Mouse (Mus musculus) intestine, embryonic 15.5 days (tissue): ENCODE results near the gene Sgms1. TPM values are rescaled to one million over a fixed set of nuclear protein-coding genes. Genes with fewer than 3 reads are reported as not detected.
A peak's percentile ranks its signal among the peaks of the same experiment; 100 is the strongest.

Experiments used
- ATAC-seq: fragments of 200-750 bp; cut with Nextera tagmentation; 2 replicates; pipeline ENCODE4 v1.8.0; 2017; ENCODE audit warnings: moderate TSS enrichment, moderate library complexity
- H3K27ac ChIP-seq: fragments of 300-500 bp; sonication (generic); 2 replicates; pipeline ENCODE4 v1.5.1; 2015; ENCODE audit warnings: mild to moderate bottlenecking, inconsistent platforms
- H3K27me3 ChIP-seq: fragments of 300-500 bp; sonication (generic); replicated peaks from 2 replicates; pipeline ENCODE4 v1.6.1; 2015; ENCODE audit warnings: inconsistent platforms
- H3K36me3 ChIP-seq: fragments of 300-500 bp; sonication (generic); 2 replicates; pipeline ENCODE4 v1.6.1; 2015; ENCODE audit warnings: inconsistent platforms
- H3K4me1 ChIP-seq: fragments of 300-500 bp; sonication (generic); replicated peaks from 2 replicates; pipeline ENCODE4 v1.6.1; 2015; ENCODE audit warnings: inconsistent platforms
- H3K4me2 ChIP-seq: fragments of 300-500 bp; sonication (generic); replicated peaks from 2 replicates; pipeline ENCODE4 v1.6.1; 2015; ENCODE audit warnings: mild to moderate bottlenecking, inconsistent platforms
- H3K4me3 ChIP-seq: fragments of 300-500 bp; sonication (generic); replicated peaks from 2 replicates; pipeline ENCODE4 v1.5.1; 2015; ENCODE audit warnings: inconsistent platforms
- H3K9ac ChIP-seq: fragments of 300-500 bp; sonication (generic); 2 replicates; pipeline ENCODE4 v1.6.1; 2015; ENCODE audit warnings: inconsistent platforms
- H3K9me3 ChIP-seq: fragments of 300-500 bp; sonication (generic); 2 replicates; pipeline ENCODE4 v1.6.1; 2016; ENCODE audit warnings: inconsistent platforms
- WGBS: fragments of 180-500 bp; shearing (Covaris S2); methylation state at CpG from one replicate; pipeline ENCODE4 v1.1.7; 2015; 5-methylcytosine and 5-hydroxymethylcytosine counted together
- polyA plus RNA-seq: library from polyadenylated mRNA; unstranded; fragments of >200 nt; fragmentation: Nextera tagmentation; extraction: Ambion mirVana; gene quantifications from 2 replicates; pipeline ENCODE4 v1.2.1, GENCODE M21; 2015

Gene Sgms1
- polyA plus RNA-seq, 1 experiment from 2014 or later: 35.3 TPM

DNA sequence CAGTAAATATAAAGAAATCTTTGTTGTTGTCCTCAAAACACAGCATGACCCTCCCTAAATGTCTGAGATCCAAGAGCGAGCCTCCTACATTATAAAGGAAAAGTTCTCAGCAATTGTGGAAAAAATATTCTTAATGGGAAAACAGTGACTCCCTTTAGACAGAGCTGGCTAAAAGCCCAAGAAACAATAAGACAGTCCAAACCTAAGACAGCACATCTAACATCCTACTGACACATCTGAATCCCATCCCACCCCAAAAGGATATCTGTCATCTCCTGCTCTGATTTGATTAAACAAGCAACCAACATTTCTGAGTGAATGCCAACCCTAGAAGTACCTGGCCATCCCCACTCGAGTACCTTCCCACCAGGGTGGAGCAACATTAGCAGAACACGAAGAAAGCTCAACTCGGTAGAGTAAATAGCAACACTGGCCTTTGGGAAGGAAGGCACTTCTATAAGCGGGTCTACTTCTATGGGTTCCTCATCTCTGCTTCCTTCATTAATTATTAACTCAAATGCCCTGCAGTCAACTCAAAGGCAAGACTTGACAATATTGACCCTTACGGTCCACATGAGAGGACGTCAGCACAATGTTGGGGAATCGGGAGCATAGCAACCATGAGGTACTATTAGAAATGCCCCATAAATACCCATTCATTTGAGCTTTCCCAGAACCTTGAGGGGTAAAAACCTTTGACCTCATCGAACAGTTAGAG lies 42.7 kb downstream of the Sgms1 start:
- H3K4me3 ChIP-seq: no peak overlapping the region
- H3K9me3 ChIP-seq: no peaks in the 10 kb centered on the region
- peaks cover 46% of the 10 kb centered on the region; the same call in 1 of the 2 replicates for H3K4me1 ChIP-seq

DNA sequence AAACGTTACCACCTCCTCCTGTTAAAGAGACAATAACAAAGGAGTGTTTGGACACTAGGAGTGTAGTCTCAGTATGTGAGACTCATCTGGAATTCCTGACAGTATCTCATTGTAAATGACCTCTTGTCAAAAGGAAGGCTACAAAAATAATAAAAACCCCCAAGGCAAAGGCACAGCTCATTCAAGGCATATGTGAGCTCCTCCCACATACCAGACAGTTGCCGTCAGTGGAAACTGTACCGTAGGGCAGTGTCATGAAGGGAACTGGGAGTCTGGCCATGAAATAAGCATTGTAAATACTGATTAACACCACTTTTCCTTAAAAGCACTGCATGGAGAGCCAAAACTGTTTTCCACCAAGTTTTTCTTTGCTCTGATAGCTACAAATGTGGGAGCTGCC lies 43.3 kb downstream of the Sgms1 start:
- WGBS: 4% methylated on average over 3 of the region's 3 CpGs
- H3K4me3 ChIP-seq: no peak overlapping the region
- no peaks in the 10 kb centered on the region for H3K36me3 ChIP-seq
- H3K27ac ChIP-seq: peak overlapping the region; percentile 71
- no peaks in the 10 kb centered on the region for H3K9me3 ChIP-seq
- ATAC-seq: peak; percentile 80
- H3K4me2 ChIP-seq: peak overlapping the region; percentile 47
- peaks cover 48% of the 10 kb centered on the region; the same call in 1 of the 2 replicates for H3K4me1 ChIP-seq
- H3K9ac ChIP-seq: no peak overlapping the region
- H3K27me3 ChIP-seq: no peaks in the 10 kb centered on the region

More for the DNA sequence above, 42.7 kb downstream of the Sgms1 start:
- peak; percentile 48 for ATAC-seq
- H3K36me3 ChIP-seq: no peaks in the 10 kb centered on the region
- WGBS: 58% methylated on average over 9 of the region's 9 CpGs
- peak overlapping the region; percentile 47 for H3K4me2 ChIP-seq
- peak overlapping the region; percentile 71 for H3K27ac ChIP-seq
- H3K27me3 ChIP-seq: no peaks in the 10 kb centered on the region
- no peak overlapping the region for H3K9ac ChIP-seq

DNA sequence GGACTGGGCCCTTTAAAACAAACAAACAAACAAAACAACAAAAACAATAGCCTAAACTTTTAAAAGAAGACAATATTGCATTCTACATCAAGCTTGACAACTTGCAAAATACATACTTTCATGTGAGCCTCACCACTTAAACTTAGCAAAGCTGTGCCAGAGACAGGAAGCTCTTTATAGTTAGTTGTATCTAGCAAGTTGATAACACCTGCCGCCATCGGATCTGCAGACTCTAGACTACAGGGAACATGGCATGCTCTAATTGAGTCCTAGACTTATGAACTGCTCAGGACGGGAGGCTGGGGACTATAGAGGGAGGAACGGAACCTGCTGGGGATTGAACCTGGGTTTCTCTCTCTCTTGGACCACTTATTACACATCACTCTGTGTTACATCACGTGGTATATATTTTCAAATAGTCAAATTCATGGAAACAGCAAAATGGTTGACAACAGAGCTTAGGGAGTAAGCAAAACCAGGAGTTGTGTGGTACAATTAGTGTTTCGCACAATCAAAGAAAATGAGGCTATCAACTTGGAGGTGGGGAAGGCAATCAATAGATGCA lies 44.3 kb downstream of the Sgms1 start:
- Histone ChIP-seq H3K4me2 (no peak overlapping the region), H3K9me3 (no peaks in the 10 kb centered on the region), H3K36me3 (no peaks in the 10 kb centered on the region), H3K9ac (no peak overlapping the region), H3K4me3 (no peak overlapping the region), H3K4me1 (peaks cover 44% of the 10 kb centered on the region; the same call in 1 of the 2 replicates), H3K27ac (no peak overlapping the region), H3K27me3 (no peaks in the 10 kb centered on the region)
- WGBS: 71% methylated on average over 6 of the region's 6 CpGs
- no peak for ATAC-seq

- H3K27ac ChIP-seq: 0 out of 2 replicates have a peak overlapping the region, but pooled peaks have one; percentile 59
- no peak overlapping the region for H3K9ac ChIP-seq
- peak; percentile 57; the same call in 1 of the 2 replicates for ATAC-seq
- WGBS: 29% methylated on average over 4 of the region's 4 CpGs
- no peaks in the 10 kb centered on the region for H3K36me3 ChIP-seq
- H3K4me2 ChIP-seq: peak overlapping the region; percentile 45
- no peaks in the 10 kb centered on the region for H3K27me3 ChIP-seq
- H3K4me3 ChIP-seq: no peak overlapping the region
- peaks cover 42% of the 10 kb centered on the region; the same call in 1 of the 2 replicates for H3K4me1 ChIP-seq
- H3K9me3 ChIP-seq: no peaks in the 10 kb centered on the region
These were observed 44.8 kb downstream of the Sgms1 start for GRCm38 (mm10) chr19:32344738-32345121.

- Histone ChIP-seq H3K4me2 (peak overlapping the region; percentile 45), H3K9ac (no peak overlapping the region), H3K4me1 (peaks cover 42% of the 10 kb centered on the region; the same call in 1 of the 2 replicates), H3K4me3 (no peak overlapping the region), H3K9me3 (no peaks in the 10 kb centered on the region), H3K36me3 (no peaks in the 10 kb centered on the region), H3K27me3 (no peaks in the 10 kb centered on the region), H3K27ac (peak overlapping the region; percentile 59)
- peak; percentile 53; the same call in 1 of the 2 replicates for ATAC-seq
- 25% methylated on average over 17 of the region's 17 CpGs for WGBS
These were observed 45.4 kb downstream of the Sgms1 start for GRCm38 (mm10) chr19:32343937-32344737.

- H3K4me1 ChIP-seq: peaks cover 35% of the 10 kb centered on the region
These were observed 47.1 kb downstream of the Sgms1 start for GRCm38 (mm10) chr19:32342436-32342835.

GRCm38 (mm10) chr19:32341091-32341490 lies 48.4 kb downstream of the Sgms1 start:
- no peaks in the 10 kb centered on the region for H3K9me3 ChIP-seq
- 54% methylated on average over 2 of the region's 2 CpGs for WGBS
- H3K36me3 ChIP-seq: no peaks in the 10 kb centered on the region
- no peaks in the 10 kb centered on the region for H3K27me3 ChIP-seq
- H3K4me1 ChIP-seq: peaks cover 27% of the 10 kb centered on the region
- no peak overlapping the region for H3K9ac ChIP-seq
- H3K27ac ChIP-seq: no peak overlapping the region
- no peak for ATAC-seq
- no peak overlapping the region for H3K4me3 ChIP-seq
- no peak overlapping the region for H3K4me2 ChIP-seq

More at GRCm38 (mm10) chr19:32342436-32342835, 47.1 kb downstream of the Sgms1 start:
- ATAC-seq: no peak
- Histone ChIP-seq H3K9ac (no peak overlapping the region), H3K4me2 (no peak overlapping the region), H3K36me3 (no peaks in the 10 kb centered on the region), H3K27me3 (no peaks in the 10 kb centered on the region), H3K9me3 (no peaks in the 10 kb centered on the region), H3K27ac (no peak overlapping the region), H3K4me3 (no peak overlapping the region)
- WGBS: 69% methylated on average over 5 of the region's 5 CpGs

- Histone ChIP-seq H3K27me3 (no peaks in the 10 kb centered on the region), H3K4me2 (no peak overlapping the region), H3K9ac (no peak overlapping the region), H3K4me1 (peaks cover 23% of the 10 kb centered on the region), H3K36me3 (no peaks in the 10 kb centered on the region), H3K4me3 (no peak overlapping the region), H3K27ac (no peak overlapping the region), H3K9me3 (no peaks in the 10 kb centered on the region)
- no peak for ATAC-seq
- WGBS: 90% methylated on average over 5 of the region's 5 CpGs
These were observed 49.3 kb downstream of the Sgms1 start for GRCm38 (mm10) chr19:32340168-32340567.

GRCm38 (mm10) chr19:32337708-32338107 lies 51.8 kb downstream of the Sgms1 start:
- WGBS: 21% methylated on average over 6 of the region's 6 CpGs
- Histone ChIP-seq H3K36me3 (no peaks in the 10 kb centered on the region), H3K9ac (no peak overlapping the region), H3K4me3 (no peak overlapping the region), H3K4me2 (no peak overlapping the region), H3K27me3 (no peaks in the 10 kb centered on the region), H3K27ac (0 out of 2 replicates have a peak overlapping the region, but pooled peaks have one; percentile 17), H3K4me1 (peaks cover 12% of the 10 kb centered on the region), H3K9me3 (no peaks in the 10 kb centered on the region)
- ATAC-seq: no peak

GRCm38 (mm10) chr19:32334751-32335150 lies 54.8 kb downstream of the Sgms1 start:
- Histone ChIP-seq H3K4me1 (peaks cover 4% of the 10 kb centered on the region), H3K4me3 (no peak overlapping the region), H3K36me3 (no peaks in the 10 kb centered on the region), H3K9ac (no peak overlapping the region), H3K9me3 (no peaks in the 10 kb centered on the region), H3K27me3 (no peaks in the 10 kb centered on the region), H3K27ac (no peak overlapping the region), H3K4me2 (no peak overlapping the region)
- ATAC-seq: no peak
- WGBS: 93% methylated on average over 2 of the region's 2 CpGs

GRCm38 (mm10) chr19:32333544-32333943 lies 56.0 kb downstream of the Sgms1 start:
- Histone ChIP-seq H3K4me3 (no peak overlapping the region), H3K4me1 (peaks cover 4% of the 10 kb centered on the region), H3K4me2 (no peak overlapping the region), H3K27ac (no peak overlapping the region), H3K9me3 (no peaks in the 10 kb centered on the region), H3K36me3 (no peaks in the 10 kb centered on the region), H3K9ac (no peak overlapping the region), H3K27me3 (no peaks in the 10 kb centered on the region)
- no peak for ATAC-seq
- WGBS: 79% methylated on average over 4 of the region's 4 CpGs

GRCm38 (mm10) chr19:32332779-32333460 lies 56.6 kb downstream of the Sgms1 start:
- H3K27me3 ChIP-seq: no peaks in the 10 kb centered on the region

More at GRCm38 (mm10) chr19:32332779-32333460, 56.6 kb downstream of the Sgms1 start:
- no peaks in the 10 kb centered on the region for H3K36me3 ChIP-seq
- 94% methylated on average over 17 of the region's 17 CpGs for WGBS
- no peak overlapping the region for H3K4me2 ChIP-seq
- no peaks in the 10 kb centered on the region for H3K9me3 ChIP-seq
- no peak overlapping the region for H3K4me3 ChIP-seq
- H3K27ac ChIP-seq: no peak overlapping the region
- ATAC-seq: no peak
- no peak overlapping the region for H3K9ac ChIP-seq
- peaks cover 4% of the 10 kb centered on the region for H3K4me1 ChIP-seq
